Mouse (Mus musculus): Measurements from ENCODE around the gene Wdr95. TPM values are rescaled to one million over a fixed set of nuclear protein-coding genes. Genes with fewer than 3 reads are reported as not detected.
A peak's percentile ranks its signal among the peaks of the same experiment; 100 is the strongest.

Gene Wdr95
- total RNA-seq, 2 experiments from 2014 or later = not detected

DNA sequence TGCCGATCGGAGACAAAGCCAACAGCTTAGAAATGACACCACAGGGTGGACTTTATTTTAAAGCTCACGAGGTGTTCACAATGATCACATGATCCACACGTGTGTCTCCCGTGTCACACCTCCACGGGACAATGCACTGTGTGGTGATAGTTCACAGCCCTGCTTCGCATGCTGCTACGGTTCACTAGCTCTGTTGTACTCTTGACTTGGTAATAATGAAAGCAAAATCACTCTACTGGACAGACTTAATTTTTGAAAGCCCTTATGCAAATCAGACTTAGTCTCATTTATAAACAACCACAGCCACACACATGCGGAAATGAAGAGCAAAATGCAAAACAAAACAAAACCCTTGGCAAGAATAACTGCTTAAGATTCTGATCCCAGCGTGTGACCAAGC, 88.3 kb downstream of the Wdr95 start:
- DNase-seq = no peak
- intact Hi-C loops (cut with DNase I) = no loop called here

DNA sequence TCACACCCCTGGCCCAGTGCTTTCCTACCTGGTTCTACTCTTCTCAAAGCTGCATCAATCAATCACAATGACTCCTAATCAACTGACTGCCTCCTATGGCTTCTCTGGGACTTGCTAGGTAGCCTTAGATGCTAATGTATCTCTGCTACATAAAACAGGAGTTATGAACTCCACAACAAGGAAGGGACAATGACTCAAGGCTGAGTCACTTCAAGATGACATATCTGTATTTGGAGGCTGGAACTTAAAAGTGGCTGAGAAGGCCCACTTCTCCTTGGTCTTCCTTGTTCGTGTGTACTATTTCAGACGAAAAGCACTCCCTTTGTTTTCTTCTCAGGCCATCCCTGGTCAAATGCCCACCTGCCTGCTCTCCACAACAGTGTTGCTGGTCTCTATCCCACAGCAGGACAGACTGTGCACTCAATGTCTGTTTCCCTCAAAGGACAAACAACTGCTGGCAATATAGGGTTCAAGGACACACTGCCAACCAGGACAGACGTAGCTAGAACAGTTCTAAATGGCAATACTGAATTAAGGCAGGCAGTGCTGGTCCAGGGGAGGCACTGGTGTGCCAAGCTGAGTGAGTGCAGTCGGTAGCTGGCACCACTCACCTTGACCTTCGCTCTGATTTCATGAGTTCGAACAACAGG, 89.4 kb downstream of the Wdr95 start:
- intact Hi-C loops (cut with DNase I) = no loop called here
- DNase-seq = no peak

DNA sequence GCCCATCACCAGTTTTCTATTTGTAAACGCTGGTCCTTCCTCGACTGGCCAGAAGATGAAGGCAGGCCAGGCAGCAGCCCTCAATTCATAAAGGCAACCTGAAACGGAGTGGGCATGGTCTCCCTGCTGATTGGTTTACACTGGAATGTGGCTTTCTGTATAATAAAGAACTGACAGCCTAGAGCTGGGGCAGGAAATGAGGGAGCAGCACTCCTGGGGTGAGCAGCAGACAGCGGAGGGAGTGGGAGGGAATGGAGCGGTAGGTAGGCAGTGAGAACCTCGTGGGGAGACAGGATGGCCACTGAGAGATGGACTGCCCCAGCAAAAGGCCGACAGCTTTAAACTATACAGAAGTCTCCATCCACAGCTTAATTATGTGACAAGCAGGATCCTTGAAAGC, 93.7 kb downstream of the Wdr95 start:
- DNase-seq = no peak
- intact Hi-C loops (cut with DNase I) = no loop called here

DNA sequence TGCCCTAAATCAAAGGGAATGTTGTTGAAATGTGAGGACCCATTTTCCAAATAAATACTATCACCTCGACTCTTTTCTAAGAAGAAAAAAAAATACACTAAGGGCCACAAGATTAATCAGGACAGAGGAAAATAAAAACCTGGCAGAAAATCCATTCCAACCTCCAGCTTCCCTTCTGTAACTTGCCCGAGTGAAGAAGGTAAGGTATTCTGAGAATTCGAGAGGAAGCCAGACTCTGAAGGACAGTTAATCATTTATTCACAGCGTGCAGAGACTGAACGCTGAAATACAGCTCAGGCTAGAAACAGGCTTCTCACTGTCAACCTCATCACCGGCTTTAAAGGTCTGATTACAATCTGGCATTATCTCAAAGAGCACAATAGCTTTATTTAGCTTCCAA, 94.2 kb downstream of the Wdr95 start:
- DNase-seq = no peak
- intact Hi-C loops (cut with DNase I) = no loop called here

DNA sequence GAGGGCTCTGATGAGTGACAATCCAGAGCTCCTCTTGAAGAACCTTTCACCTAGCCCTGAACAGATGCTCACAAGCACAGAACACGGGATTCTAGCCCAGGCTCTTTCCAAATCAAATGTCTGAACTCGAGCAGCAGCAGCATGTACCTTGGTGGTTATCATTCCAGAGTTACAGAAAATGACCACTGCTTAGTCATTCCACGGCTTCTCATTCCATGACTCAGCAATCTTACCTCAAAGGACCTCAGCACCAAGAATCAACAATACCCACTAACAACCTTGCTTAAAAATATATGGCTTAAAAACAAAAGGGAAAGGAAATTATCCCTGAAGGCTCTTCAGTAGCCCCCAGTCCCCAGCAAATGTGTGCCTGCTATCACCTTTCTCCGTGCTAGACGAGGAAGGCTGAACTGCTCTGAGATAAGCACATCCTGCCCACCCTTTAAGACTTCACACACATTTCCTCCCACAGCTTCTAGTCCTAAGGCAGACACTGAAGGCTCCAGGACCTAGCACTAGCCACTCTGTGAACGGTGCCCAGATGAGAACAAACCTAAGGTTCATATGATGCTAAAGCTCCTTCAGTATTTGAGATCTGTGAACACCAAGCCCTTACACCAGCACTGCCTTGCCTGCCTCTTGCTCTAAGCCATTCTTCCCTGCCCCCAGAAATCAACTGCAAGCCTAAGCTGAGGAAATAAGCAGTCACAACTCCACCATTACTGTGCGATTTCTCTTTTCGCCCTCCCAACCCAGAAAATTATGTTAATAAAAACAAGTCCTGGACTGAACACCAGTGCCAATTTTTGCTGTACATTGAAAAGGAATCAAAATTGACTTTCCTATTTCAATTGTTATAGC, 95.6 kb downstream of the Wdr95 start:
- intact Hi-C loops (cut with DNase I) = no loop called here
- no peak for DNase-seq

DNA sequence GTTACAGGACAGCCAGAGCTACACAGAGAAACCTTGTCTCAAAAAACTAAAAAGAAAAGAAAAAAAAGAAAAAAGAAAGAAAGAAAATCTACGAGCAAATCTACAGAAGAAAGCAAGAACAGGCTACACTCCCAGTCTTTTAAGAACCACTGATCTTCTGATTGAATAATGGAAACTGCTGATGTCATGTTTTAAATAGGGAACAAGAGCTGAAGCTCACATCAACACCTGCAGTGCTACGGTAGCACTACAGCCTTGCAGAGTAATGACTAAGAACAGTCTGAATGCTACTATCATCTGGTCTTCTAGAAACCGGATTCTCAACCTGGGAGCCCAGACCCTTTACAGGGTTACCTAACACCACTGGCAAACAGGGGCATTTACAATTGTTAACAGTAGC, 97.1 kb downstream of the Wdr95 start:
- DNase-seq = no peak
- intact Hi-C loops (cut with DNase I) = no loop called here

DNA sequence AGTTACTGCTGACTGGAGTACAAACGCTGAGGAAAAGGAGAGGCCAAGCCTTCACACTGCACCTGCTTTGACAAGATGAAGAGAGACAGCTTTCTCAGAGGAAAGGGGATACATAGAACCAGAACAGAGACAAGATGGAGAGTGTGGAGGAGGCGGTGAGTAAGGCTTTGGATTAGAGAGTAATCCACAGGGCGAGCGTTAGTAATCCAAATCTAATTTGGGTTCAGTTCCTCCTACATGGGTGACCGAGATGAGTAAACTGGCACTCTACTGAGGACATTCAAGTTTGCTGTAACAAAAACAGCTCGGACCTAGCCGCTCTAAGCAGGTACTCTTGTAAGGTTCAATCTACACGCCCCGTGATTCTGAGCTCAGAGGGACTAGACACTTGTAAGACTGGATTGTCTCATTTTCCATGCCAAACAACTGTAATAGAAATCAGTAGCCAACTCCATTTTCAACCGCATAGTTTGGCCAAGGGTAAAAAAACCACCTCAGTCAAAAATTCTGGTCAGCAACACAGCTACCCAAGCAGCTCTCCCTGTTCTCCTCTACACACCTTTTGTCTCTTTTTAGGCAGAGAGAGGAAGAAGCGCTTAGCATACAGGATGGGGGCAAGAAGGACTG, 106.0 kb downstream of the Wdr95 start:
- intact Hi-C loops (cut with DNase I) = loop anchor here (5.0 kb wide), 1 partner anchor 43 kb away; the partner anchor contains the start of gene B3glct
- DNase-seq = no peak

DNA sequence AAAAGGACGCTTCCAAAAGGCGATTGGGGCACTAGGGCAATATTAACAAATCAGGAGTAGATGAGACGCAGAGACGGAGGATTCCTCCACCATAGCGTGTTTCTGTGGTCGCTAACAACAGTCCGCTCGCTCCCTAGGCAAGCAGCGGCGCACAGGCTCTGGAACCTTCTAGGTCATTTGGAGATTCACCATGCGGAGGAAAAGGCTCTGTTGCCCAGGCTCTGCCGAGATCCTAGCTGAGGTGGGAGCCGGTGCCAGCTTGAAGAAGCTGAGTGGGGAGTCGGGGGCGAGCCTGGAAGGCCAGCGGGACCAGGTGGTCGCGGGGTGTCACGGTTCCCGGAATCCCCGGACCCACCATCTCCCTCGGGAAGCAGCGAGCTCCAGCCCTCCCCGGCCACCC, 107.1 kb downstream of the Wdr95 start:
- intact Hi-C loops (cut with DNase I) = loop anchor here (5.0 kb wide), 1 partner anchor 42 kb away; the partner anchor contains the start of gene B3glct
- DNase-seq = no peak

DNA sequence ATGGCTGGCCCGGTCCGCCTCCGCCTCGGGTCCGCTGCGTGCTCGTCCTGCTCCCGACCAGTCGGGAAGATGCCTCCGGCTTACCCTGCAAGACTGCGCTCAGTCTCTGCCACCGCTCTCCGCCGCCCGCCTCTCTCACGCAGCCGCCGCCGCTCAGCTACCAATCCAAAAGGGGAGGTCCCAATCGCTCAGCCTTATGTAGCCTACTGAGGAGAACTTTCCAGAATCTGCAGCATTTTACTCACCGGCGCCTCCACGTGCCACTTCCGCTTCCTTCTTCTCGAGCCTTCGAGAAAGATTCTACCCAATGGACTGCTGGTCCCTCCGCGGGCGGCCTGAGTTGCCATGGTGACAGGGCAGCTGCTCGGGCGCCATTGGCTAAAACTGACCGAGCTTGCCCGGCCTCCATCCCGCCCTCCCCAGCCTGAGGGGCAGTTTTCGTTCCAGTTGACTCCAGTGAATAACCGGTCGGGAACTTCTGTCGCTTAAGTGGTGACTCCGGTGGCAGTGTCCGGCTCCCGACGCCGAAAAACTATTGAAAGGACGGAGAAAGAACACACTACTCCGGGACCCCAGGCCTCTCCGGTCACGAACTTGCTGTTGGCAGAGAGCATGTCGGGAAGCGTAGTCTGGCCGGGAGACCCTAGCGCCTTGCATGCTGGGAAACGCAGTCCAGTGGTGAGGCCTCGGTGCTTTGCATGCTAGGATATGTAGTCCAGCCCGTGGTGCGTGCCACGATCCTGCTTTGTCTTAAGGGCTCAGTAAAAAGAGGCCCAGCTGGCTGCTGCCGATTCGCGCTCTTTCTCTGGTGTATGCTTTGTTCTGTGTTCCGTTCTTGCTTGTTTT, 107.8 kb downstream of the Wdr95 start, which contains the start of gene Hsph1:
TSS of gene Hsph1 (minus strand) at position 302 of the 846 bp plus-strand sequence.
- intact Hi-C loops (cut with DNase I) = loop anchor here (5.0 kb wide), 1 partner anchor 41 kb away; the partner anchor contains the start of gene B3glct
- DNase-seq = peak; percentile 98

DNA sequence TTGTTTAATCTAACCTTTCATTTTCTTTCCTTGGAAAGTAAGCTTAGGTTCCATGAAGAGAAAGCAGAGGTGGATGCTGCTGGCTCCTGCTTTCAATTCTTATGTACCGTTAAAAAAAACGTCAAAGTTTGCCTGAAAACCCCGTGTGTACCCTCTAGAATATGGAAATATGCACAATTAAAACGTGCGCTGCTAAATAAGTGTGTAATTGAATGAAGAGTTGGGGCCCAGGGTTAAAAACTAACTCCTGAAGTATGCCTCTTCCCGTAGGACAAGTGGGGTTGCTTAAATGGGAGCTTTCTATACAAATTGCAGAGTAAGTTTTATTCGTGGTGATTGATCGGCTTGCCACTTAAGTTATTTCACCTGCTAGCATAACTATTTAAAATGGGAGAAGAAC, 108.8 kb downstream of the Wdr95 start:
- intact Hi-C loops (cut with DNase I) = loop anchor here (5.0 kb wide), 1 partner anchor 40 kb away; the partner anchor contains the start of gene B3glct
- DNase-seq = no peak

DNA sequence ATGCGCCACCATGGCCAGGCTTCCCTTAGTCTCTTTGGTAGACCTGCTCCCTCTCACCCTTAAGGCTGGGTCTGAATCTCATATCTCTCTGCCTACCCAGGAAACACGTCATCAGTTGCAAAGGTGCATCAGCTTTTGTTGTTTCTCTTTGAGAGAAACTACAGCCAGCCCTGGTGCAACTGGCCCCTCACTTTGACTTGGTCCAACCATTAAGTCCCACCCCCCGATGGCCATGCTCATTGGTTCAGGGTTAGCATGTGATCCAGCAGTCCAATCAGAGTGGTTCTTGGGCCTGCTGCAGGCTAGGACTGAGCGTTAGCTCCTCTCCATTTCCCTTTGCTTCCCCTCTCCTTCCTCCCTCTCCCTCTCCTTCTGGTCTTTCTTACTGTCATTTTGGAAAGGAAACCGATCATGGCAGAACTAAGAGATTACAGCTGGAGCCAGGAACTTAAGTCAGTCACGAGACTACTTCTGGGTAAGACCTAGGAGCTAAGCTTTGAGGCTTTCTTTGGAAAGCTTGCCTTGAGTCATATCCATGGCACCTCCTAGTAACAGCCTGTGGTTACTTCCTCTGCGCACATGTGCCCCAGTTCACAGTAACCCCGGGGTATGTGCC, 112.9 kb downstream of the Wdr95 start:
- DNase-seq = no peak
- intact Hi-C loops (cut with DNase I) = loop anchor here (10.0 kb wide), 1 partner anchor 213 kb away; no protein-coding TSS in a partner anchor

DNA sequence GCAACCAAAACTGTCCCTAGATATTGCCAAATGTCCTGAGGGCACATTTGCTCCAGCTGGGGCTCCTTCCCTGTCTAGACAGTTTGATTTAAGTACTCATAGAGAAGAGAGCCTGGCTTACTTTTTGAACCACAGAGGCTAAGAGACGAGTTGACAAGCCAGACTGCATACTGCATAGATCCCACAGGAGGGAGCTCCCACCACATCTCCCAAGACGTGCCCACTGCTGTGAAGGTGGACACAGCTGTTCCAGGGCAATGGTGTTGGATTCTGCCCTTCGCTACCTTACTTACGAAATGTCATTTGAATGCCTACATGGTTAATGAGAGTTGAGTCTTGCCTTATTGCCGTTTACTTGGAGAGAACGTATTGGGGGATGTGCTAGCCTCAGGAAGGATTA, 113.9 kb downstream of the Wdr95 start:
- intact Hi-C loops (cut with DNase I) = loop anchor here (10.0 kb wide), 1 partner anchor 212 kb away; no protein-coding TSS in a partner anchor
- no peak for DNase-seq

DNA sequence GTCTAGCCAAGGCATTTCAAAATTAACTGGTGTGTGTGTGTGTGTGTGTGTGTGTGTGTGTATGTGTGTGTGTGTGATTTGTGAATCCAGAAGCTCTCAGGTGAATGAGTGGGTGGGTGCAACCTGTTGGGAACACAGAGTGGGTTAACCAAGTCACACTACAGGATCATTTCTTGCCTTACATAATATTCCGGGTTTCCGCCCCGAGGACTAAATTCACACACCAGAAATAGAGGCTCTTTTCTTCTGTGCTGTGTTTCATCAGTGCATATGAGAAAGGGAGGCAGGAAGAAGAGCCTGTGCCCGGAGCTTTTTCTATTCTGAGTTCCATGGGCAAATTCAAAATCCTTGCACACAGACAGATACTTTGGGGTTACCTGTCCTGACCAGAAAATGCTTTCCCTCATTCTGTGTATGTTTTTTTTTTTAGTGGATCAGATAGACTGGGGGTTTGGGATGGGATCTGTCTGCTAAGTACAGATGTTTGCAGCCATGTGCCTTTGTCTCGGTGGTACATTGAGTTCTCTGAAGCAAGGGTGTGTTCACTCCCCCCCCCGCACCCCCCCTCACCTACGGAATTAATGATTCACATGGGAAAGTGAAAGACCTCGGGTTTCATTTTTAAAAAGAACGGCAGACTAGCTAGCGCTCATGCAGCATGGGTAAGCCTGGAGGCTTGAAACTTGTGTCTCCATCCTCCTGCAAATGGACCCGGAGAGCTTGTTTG, 114.5 kb downstream of the Wdr95 start:
- DNase-seq = no peak
- intact Hi-C loops (cut with DNase I) = loop anchor here (10.0 kb wide), 1 partner anchor 212 kb away; no protein-coding TSS in a partner anchor

DNA sequence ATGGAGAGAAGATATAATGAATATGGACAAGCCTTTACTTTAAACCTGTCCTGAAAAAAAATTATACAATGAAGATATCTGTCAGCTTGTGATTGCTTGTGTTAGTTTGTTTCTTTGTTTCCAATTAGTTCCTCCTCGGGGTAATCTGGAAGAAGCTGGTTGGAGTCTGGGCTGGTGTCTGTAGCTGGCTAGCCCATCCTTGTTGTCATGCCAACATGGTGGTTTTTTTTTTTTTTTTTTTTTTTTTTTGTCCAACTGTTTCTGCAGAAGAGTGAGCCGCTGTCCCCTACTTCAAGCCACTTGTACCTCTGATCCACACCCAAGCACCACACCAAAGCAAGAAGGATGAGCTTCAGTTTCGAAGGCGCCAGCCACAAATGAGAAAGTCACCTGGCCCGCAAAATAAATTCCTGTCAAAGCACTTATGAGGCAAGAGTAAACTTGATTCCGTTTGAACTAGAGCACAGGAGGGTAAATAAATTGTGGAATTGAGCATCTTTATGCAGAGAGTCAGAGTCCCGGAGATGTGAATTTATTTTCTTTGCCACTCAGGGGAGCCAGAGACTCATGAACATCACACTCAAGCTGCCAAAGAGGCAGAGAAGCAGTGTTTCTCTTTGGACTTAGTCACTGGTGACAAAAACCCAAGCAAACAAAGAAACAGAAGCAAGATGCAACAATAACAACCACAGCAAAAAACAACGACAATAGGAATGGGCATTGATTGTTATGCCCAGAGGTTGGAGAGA, 119.1 kb downstream of the Wdr95 start:
- DNase-seq = no peak
- intact Hi-C loops (cut with DNase I) = loop anchor here (10.0 kb wide), 1 partner anchor 207 kb away; no protein-coding TSS in a partner anchor

DNA sequence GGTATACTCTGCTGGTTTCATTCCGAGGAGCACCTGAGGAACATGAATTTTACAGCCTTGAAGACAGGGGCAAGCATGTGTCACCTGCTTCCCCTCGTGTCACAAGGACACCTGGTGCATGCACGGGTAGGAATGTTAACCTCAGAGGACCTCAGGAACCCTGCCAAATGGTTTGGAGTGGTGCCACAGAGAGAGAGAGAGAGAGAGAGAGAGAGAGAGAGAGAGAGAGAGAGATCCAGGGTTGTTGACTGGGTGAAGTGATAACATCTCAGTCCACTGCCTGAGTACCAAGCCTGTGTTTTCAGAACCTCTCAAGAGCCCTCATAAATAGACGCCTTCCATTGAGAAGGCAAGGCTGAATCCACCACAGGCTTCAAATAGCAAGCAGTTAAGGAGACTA, 119.7 kb downstream of the Wdr95 start:
- peak; percentile 33 to 49 for DNase-seq
- intact Hi-C loops (cut with DNase I) = loop anchor here (10.0 kb wide), 1 partner anchor 207 kb away; no protein-coding TSS in a partner anchor

DNA sequence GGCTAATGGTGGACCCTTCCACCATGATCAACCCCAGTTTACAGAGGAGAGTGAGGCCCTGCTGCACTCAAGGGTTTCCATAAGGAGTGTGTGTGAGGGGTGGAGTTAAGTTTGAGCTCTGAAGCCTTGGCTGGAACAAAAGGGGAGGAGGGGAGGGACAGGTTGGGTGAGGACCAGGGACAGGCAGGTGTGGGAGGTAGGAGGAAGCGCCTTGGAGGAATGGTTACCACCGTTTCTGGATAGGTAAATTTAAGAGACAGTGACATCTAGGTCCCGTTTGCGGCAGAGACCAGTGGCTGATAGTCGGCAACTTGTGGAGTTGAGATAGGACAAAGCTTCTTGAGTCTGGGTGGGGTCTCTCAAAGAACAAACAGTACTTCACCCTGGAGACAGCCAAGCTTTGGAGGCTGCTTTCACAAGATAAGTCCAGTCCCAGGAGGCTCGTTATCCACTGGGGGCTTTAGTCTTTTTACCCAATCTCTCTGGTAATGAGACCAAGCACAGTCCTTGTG, 120.5 kb downstream of the Wdr95 start:
- no peak for DNase-seq
- intact Hi-C loops (cut with DNase I) = loop anchor here (10.0 kb wide), 1 partner anchor 206 kb away; no protein-coding TSS in a partner anchor

DNA sequence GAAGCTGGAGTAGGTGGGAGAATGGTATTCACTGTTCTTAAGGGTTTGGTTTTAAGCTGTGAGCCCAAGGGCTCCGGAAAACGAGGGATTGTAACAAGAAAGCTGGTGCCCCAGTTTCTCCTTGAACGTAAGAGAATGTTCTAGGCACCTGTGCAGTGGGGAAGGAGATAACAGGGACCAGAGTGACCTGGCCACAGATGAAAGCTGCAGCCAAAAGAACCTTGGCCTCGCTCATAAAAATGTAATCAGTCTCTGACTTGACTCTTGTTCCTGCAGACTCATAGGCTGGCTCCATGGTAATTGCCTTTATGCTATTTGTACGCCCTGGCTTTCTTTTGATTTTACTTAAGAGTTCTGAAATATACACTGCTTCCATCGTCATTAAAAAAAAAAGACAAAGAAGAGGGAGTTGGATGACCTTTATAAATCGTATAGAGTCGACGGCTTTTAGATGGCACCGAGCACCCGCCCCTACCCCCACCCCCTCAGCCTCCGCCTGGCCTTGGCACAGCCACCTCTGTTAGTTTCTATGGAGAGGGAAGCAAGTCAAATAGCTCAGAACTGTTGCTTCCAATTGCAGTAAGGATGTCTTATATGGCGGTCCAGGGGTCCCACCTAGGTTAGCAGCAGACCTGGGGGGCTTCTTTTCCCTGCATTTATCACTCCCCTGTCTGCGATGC, 121.2 kb downstream of the Wdr95 start:
- no peak for DNase-seq
- intact Hi-C loops (cut with DNase I) = loop anchor here (10.0 kb wide), 1 partner anchor 205 kb away; no protein-coding TSS in a partner anchor
